29 mouse cellular contexts compared by ENCODE assay signal in the genomic region with DNA sequence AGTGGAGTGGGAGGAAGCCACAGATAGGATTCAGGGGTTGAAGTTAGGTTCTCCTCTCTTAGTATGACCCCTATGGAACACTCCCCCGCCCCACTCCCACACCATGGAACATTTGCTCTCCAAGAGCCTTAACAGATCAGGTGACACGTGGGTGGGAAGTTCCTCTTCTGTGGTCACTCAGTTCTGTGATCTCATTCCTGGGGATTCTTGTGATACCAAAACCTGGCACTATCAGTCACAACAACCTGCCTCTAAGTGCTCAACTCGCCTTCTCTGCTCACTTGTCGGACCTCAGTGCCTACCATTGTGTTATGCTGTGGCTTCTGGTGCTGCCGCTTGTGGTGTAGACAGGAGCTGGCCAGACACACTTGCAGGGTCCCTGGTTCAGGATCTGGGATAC. TPM values are rescaled to one million over a fixed set of nuclear protein-coding genes. Genes with fewer than 3 reads are reported as not detected.
A peak's percentile ranks its signal among the peaks of the same experiment; 100 is the strongest.
DNase-seq lines count a peak whose midpoint lies in the region; ATAC-seq and TF ChIP-seq lines count a peak whose summit lies in the region.
"Had no signal": no experiment of that assay in that cellular context is flagged by ENCODE, and none has a peak within 500 bp of the region (broad histone marks: within the 10 kb centered on the region; RNA-seq: fewer than 3 reads in every experiment).

No protein-coding gene starts in this region.

- TF ChIP-seq RAD21 in CH12.LX (IDR thresholded peaks at IDR 0.05; ENCODE audit: low read depth, low read length) = no peak

- dilution Hi-C loops in CH12.LX (cut with MboI; ENCODE audit: extremely low pct_ligation_motif_present, extremely low pct_unique_long_range_greater_than_20kb, low sequenced_read_pairs) = no loop called here

- 54% methylated on average over 5 of the region's 5 CpGs for WGBS in kidney, embryonic 16.5 days

- H3K27me3 ChIP-seq in kidney, embryonic 16.5 days (ENCODE audit: insufficient read depth, low read length) = no peaks in the 10 kb centered on the region
- H3K27me3 ChIP-seq in CH12.LX (replicated peaks) = no peaks in the 10 kb centered on the region
- H3K27me3 ChIP-seq: embryonic facial prominence, embryonic 15.5 days; forebrain, embryonic 15.5 days; hindbrain, embryonic 15.5 days; limb, embryonic 15.5 days; Patski had no signal

- no peak overlapping the region for H3K4me2 ChIP-seq in kidney, embryonic 16.5 days (replicated peaks; ENCODE audit: low read depth, low read length)
- no peak overlapping the region for H3K4me2 ChIP-seq in CH12.LX (ENCODE audit: insufficient read depth, low read depth, poor library complexity, severe bottlenecking)
- H3K4me2 ChIP-seq: embryonic facial prominence, embryonic 15.5 days; forebrain, embryonic 15.5 days; hindbrain, embryonic 15.5 days; limb, embryonic 15.5 days had no signal

- intact Hi-C loops in heart, postnatal 25 days (cut with DNase I) = no loop called here

- no peaks in the 10 kb centered on the region for H3K4me1 ChIP-seq in kidney, embryonic 16.5 days (ENCODE audit: insufficient read depth, low read length)
- peaks cover 8 to 26% of the 10 kb centered on the region in 2 experiments for H3K4me1 ChIP-seq in CH12.LX (ENCODE audit: control insufficient read depth in 1 of 2, insufficient read depth in 2 of 2)
- H3K4me1 ChIP-seq: embryonic facial prominence, embryonic 15.5 days; forebrain, embryonic 15.5 days; hindbrain, embryonic 15.5 days; limb, embryonic 15.5 days; midbrain, embryonic 10.5 days had no signal

- TF ChIP-seq CTCF in CH12.LX (conservative IDR thresholded peaks at IDR 0.05 in 1 of 2, IDR thresholded peaks at IDR 0.05 in 1 of 2; ENCODE audit: low read depth in 2 of 2, low read length in 2 of 2) = no peak

- in situ Hi-C loops in CH12.LX (cut with MboI; ENCODE audit: low pct_ligation_motif_present, low pct_unique_long_range_greater_than_20kb, low sequenced_read_pairs) = loop anchor here (10.0 kb wide), 1 partner anchor 122 kb away; the partner anchor contains the start of gene Vsig10l

- H3K4me3 ChIP-seq in kidney, embryonic 16.5 days (ENCODE audit: low read length) = no peak overlapping the region
- H3K4me3 ChIP-seq in CH12.LX (replicated peaks in 1 of 3; ENCODE audit: low read depth in 2 of 3, low read length in 2 of 3, poor library complexity in 1 of 3) = no peak overlapping the region
- H3K4me3 ChIP-seq: embryonic facial prominence, embryonic 15.5 days; forebrain, embryonic 15.5 days; heart, adult 2 months; hindbrain, embryonic 15.5 days; limb, embryonic 15.5 days; midbrain, embryonic 10.5 days had no signal

- no peak overlapping the region for H3K9ac ChIP-seq in kidney, embryonic 16.5 days (replicated peaks; ENCODE audit: low read length)
- no peak overlapping the region for H3K9ac ChIP-seq in CH12.LX (ENCODE audit: insufficient read depth, low read depth)
- H3K9ac ChIP-seq: embryonic facial prominence, embryonic 15.5 days; forebrain, embryonic 15.5 days; hindbrain, embryonic 15.5 days; limb, embryonic 15.5 days; liver, embryonic 14.5 days had no signal

- ATAC-seq in kidney, embryonic 16.5 days (ENCODE audit: low FRiP score, low TSS enrichment) = no peak
- peak; percentile 81 for ATAC-seq in common myeloid progenitor, adult 5-6 weeks (replicated peaks; ENCODE audit: low read depth, poor library complexity, severe bottlenecking)
- ATAC-seq in megakaryocyte-erythroid progenitor cell, adult 5-6 weeks (replicated peaks; ENCODE audit: low FRiP score, low TSS enrichment, poor library complexity, severe bottlenecking) = 0 out of 2 replicates have a peak, but pooled peaks have one; percentile 26
- ATAC-seq: forebrain, embryonic 15.5 days; intestine, embryonic 16.5 days; midbrain, embryonic 16.5 days; Patski had no signal

- no peaks in the 10 kb centered on the region for H3K79me2 ChIP-seq in CH12.LX (replicated peaks; ENCODE audit: control insufficient read depth, extremely low read depth, insufficient read depth, poor library complexity, severe bottlenecking)

- H3K27ac ChIP-seq in kidney, embryonic 16.5 days (ENCODE audit: low read length) = no peak overlapping the region
- H3K27ac ChIP-seq in CH12.LX (ENCODE audit: insufficient read depth, low read depth) = no peak overlapping the region
- H3K27ac ChIP-seq: embryonic facial prominence, embryonic 15.5 days; forebrain, embryonic 15.5 days; heart, adult 2 months; hindbrain, embryonic 15.5 days; limb, embryonic 15.5 days; liver, embryonic 14.5 days; midbrain, embryonic 10.5 days had no signal

- TF ChIP-seq EP300 in CH12.LX (IDR thresholded peaks at IDR 0.05; ENCODE audit: low read length) = no peak

- H3K9me3 ChIP-seq in kidney, embryonic 16.5 days (ENCODE audit: low read length) = no peaks in the 10 kb centered on the region
- no peaks in the 10 kb centered on the region for H3K9me3 ChIP-seq in CH12.LX (replicated peaks; ENCODE audit: low read length)
- H3K9me3 ChIP-seq: embryonic facial prominence, embryonic 15.5 days; forebrain, embryonic 15.5 days; limb, embryonic 15.5 days; midbrain, embryonic 10.5 days had no signal

- H3K36me3 ChIP-seq in kidney, embryonic 16.5 days (ENCODE audit: insufficient read depth, low read length) = no peaks in the 10 kb centered on the region
- no peaks in the 10 kb centered on the region for H3K36me3 ChIP-seq in CH12.LX (replicated peaks in 1 of 2; ENCODE audit: control insufficient read depth in 1 of 2, insufficient read depth in 1 of 2, low read length in 1 of 2)
- H3K36me3 ChIP-seq: embryonic facial prominence, embryonic 15.5 days; forebrain, embryonic 15.5 days; hindbrain, embryonic 15.5 days; limb, embryonic 15.5 days; midbrain, embryonic 10.5 days had no signal

- TF ChIP-seq POLR2A in CH12.LX (IDR thresholded peaks at IDR 0.05; ENCODE audit: low read depth, low read length) = no peak

- peak; percentile 4 to 6 for DNase-seq in kidney, postnatal 4 days
- peak; percentile 31 for DNase-seq in CH12.LX (ENCODE audit: extremely low read depth)
- DNase-seq in thymus, postnatal 4 days = no peak
- DNase-seq in embryo, embryonic 10 days (ENCODE audit: low spot score) = no peak
- no peak for DNase-seq in heart, postnatal 25 days (ENCODE audit: low spot score)
- DNase-seq: adrenal gland, adult 8-10 months; cerebellum, adult 18-20 months; cerebellum, postnatal 36 days; gastrocnemius, postnatal 10 days; heart, adult 2 months; heart, postnatal 36 days; kidney, adult 9 months; left cerebral cortex, postnatal 4 days; right cerebral cortex, adult 18-20 months; right cerebral cortex, postnatal 4 days; thymus, adult 18-20 months; thymus, postnatal 36 days had no signal

TF ChIP-seq in CH12.LX, 34 proteins besides CTCF, POLR2A, EP300 and RAD21:
- TF ChIP-seq ZNF384 (IDR thresholded peaks at IDR 0.05; ENCODE audit: low read depth, low read length) = no peak
- peak; percentile 66 for TF ChIP-seq BHLHE40 (IDR thresholded peaks at IDR 0.05; ENCODE audit: low read depth, low read length)

RNA-seq across cellular contexts. Expression of gene Siglecf, which starts 8.0 kb away (rescaled TPM):
- polyA plus RNA-seq in kidney, embryonic 16.5 days (2015; fragmentation: Nextera tagmentation; extraction: Ambion mirVana) = not detected in 2 replicates
- total RNA-seq in CH12.LX (2012; rRNA removed) = 0.25 and 0.34 TPM in 2 replicates
- total RNA-seq in CH12.LX (2014; rRNA removed) = 0.66 and 0.77 TPM in 2 replicates
- 1.3 and 1.7 TPM in 2 replicates for polyA plus RNA-seq in CH12.LX (2012; ENCODE audit: insufficient read length, low read depth)
- total RNA-seq in common myeloid progenitor, adult 5-6 weeks (2017) = 18.8 and 22.1 TPM in 2 replicates
- 6.4 and 6.9 TPM in 2 replicates for total RNA-seq in megakaryocyte-erythroid progenitor cell, adult 5-6 weeks (2014; fragmentation: Nextera tagmentation)
- total RNA-seq in megakaryocyte-erythroid progenitor cell, adult 5-6 weeks (2017) = 3.1 and 13.0 TPM in 2 replicates
- not detected for total RNA-seq in heart, postnatal 25 days (2021)
- total RNA-seq: adrenal gland, adult 8-10 months; gastrocnemius, postnatal 10 days; heart, adult 2 months; heart, postnatal 36 days had no signal
- polyA plus RNA-seq: Patski had no signal

RNA-seq across cellular contexts. Expression of gene Zfp715, which starts 30.1 kb away (rescaled TPM):
- polyA plus RNA-seq in kidney, embryonic 16.5 days (2015; fragmentation: Nextera tagmentation; extraction: Ambion mirVana) = 14.9 TPM in 2 replicates
- total RNA-seq in CH12.LX (2012; rRNA removed) (9.8 and 10.9 TPM in 2 replicates), CH12.LX (2014; rRNA removed) (17.1 and 19.1 TPM in 2 replicates)
- 10.7 and 13.3 TPM in 2 replicates for polyA plus RNA-seq in CH12.LX (2012; ENCODE audit: insufficient read length, low read depth)
- 20.1 and 36.6 TPM in 2 replicates for total RNA-seq in common myeloid progenitor, adult 5-6 weeks (2017)
- 11.5 and 15.9 TPM in 2 replicates for total RNA-seq in megakaryocyte-erythroid progenitor cell, adult 5-6 weeks (2014; fragmentation: Nextera tagmentation)
- total RNA-seq in megakaryocyte-erythroid progenitor cell, adult 5-6 weeks (2017) = 5.0 and 16.7 TPM in 2 replicates
- total RNA-seq in heart, postnatal 25 days (2021) = 10 to 100 TPM; 17.3 to 18.4 TPM

Comparison
In these comparisons a context has a peak if more than half of its experiments do, and no peak if none do; other contexts are left out.
1. DNase-seq: peak in kidney, postnatal 4 days (2 of 2) and CH12.LX (single experiment); none in thymus, postnatal 4 days (single experiment), embryo, embryonic 10 days (single experiment) and heart, postnatal 25 days (single experiment).